ENCODE assay signal across 14 mouse cellular contexts in genomic region chr10:117647964-117648472, GRCm38 (mm10).
"Had no signal": no experiment of that assay in that cellular context is flagged by ENCODE, and none has a peak within 500 bp of the region (broad histone marks: within the 10 kb centered on the region; RNA-seq: fewer than 3 reads in every experiment).

No protein-coding gene starts in this region.

- H3K4me2 ChIP-seq: neural tube, embryonic 15.5 days; stomach, embryonic 15.5 days had no signal

- DNase-seq: retina, postnatal 1 day; right cerebral cortex, adult 18-20 months; right cerebral cortex, postnatal 14 days; right cerebral cortex, postnatal 25 days; right cerebral cortex, postnatal 4 days; thymus, adult 18-20 months; thymus, adult 2 months; thymus, postnatal 14 days; thymus, postnatal 25 days; thymus, postnatal 36 days; thymus, postnatal 4 days had no signal

- H3K36me3 ChIP-seq: neural tube, embryonic 15.5 days; stomach, embryonic 15.5 days had no signal

- H3K27ac ChIP-seq: neural tube, embryonic 15.5 days; stomach, embryonic 15.5 days; stomach, postnatal 0 days had no signal

- H3K9me3 ChIP-seq: neural tube, embryonic 15.5 days; stomach, embryonic 15.5 days had no signal

- H3K27me3 ChIP-seq: neural tube, embryonic 15.5 days; stomach, embryonic 15.5 days had no signal

- H3K9ac ChIP-seq: neural tube, embryonic 15.5 days; stomach, embryonic 15.5 days had no signal

- H3K4me3 ChIP-seq: neural tube, embryonic 15.5 days; stomach, embryonic 15.5 days had no signal

- H3K4me1 ChIP-seq: stomach, embryonic 15.5 days had no signal
